Mouse (Mus musculus): Measurements from ENCODE around the gene Zfp618. TPM values are rescaled to one million over a fixed set of nuclear protein-coding genes. Genes with fewer than 3 reads are reported as not detected.

Gene Zfp618
- polyA plus RNA-seq, 1 experiment, result not detected

GRCm38 (mm10) chr4:62969526-62969925, 4.2 kb downstream of the Zfp618 start:
- Histone ChIP-seq H3K27ac (ENCODE audit: insufficient read depth, low read depth, low read length) (no peak overlapping the region), H3K4me1 (ENCODE audit: control insufficient read depth, insufficient read depth, low read length) (peaks cover 8% of the 10 kb centered on the region), H3K4me3 (ENCODE audit: insufficient read depth, low read depth, low read length) (no peak overlapping the region)
- WGBS, result 95% methylated on average over 5 of the region's 5 CpGs
- TF ChIP-seq CTCF (IDR thresholded peaks at IDR 0.05; ENCODE audit: insufficient read depth, low read depth, low read length), result no peak
- no peak for TF ChIP-seq POLR2A (IDR thresholded peaks at IDR 0.05; ENCODE audit: insufficient read depth, low read depth, low read length)

DNA sequence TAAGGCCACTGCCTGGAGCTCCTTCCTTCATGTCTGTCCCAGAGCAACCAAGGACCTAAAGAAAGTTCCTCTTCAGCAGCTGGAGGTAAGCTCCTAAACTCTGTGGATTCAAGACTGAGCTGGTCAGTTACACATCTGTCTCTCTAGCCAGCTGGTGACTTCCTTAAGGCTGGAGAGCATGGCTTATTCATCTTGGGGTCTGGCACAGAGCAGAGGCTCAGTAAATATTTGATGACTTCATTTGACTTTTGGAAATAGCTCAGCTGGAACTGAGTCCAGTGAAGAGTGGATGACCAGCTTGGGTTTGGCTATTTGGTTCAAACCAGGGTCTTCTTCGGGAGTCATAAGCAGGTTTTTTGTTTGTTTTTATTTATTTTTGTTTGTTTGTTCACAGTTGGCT, 6.6 kb downstream of the Zfp618 start:
- Histone ChIP-seq H3K4me3 (ENCODE audit: insufficient read depth, low read depth, low read length) (no peak overlapping the region), H3K27ac (ENCODE audit: insufficient read depth, low read depth, low read length) (no peak overlapping the region), H3K4me1 (ENCODE audit: control insufficient read depth, insufficient read depth, low read length) (peaks cover 12% of the 10 kb centered on the region)
- 90% methylated on average over 1 of the region's 1 CpGs for WGBS
- no peak for TF ChIP-seq CTCF (IDR thresholded peaks at IDR 0.05; ENCODE audit: insufficient read depth, low read depth, low read length)

- Histone ChIP-seq H3K4me1 (ENCODE audit: control insufficient read depth, insufficient read depth, low read length) (peaks cover 12% of the 10 kb centered on the region), H3K4me3 (ENCODE audit: insufficient read depth, low read depth, low read length) (no peak overlapping the region), H3K27ac (ENCODE audit: insufficient read depth, low read depth, low read length) (no peak overlapping the region)
- TF ChIP-seq POLR2A (IDR thresholded peaks at IDR 0.05; ENCODE audit: insufficient read depth, low read depth, low read length) (no peak), CTCF (IDR thresholded peaks at IDR 0.05; ENCODE audit: insufficient read depth, low read depth, low read length) (no peak)
- WGBS, result 69% methylated on average over 3 of the region's 3 CpGs
Measured at GRCm38 (mm10) chr4:62973086-62973485, 7.7 kb downstream of the Zfp618 start.

- Histone ChIP-seq H3K27ac (ENCODE audit: insufficient read depth, low read depth, low read length) (no peak overlapping the region), H3K4me1 (ENCODE audit: control insufficient read depth, insufficient read depth, low read length) (peaks cover 13% of the 10 kb centered on the region), H3K4me3 (ENCODE audit: insufficient read depth, low read depth, low read length) (no peak overlapping the region)
- no peak for TF ChIP-seq POLR2A (IDR thresholded peaks at IDR 0.05; ENCODE audit: insufficient read depth, low read depth, low read length)
- TF ChIP-seq CTCF (IDR thresholded peaks at IDR 0.05; ENCODE audit: insufficient read depth, low read depth, low read length), result no peak
- 89% methylated on average over 2 of the region's 2 CpGs for WGBS
Measured at GRCm38 (mm10) chr4:62974901-62975300, 9.5 kb downstream of the Zfp618 start.

DNA sequence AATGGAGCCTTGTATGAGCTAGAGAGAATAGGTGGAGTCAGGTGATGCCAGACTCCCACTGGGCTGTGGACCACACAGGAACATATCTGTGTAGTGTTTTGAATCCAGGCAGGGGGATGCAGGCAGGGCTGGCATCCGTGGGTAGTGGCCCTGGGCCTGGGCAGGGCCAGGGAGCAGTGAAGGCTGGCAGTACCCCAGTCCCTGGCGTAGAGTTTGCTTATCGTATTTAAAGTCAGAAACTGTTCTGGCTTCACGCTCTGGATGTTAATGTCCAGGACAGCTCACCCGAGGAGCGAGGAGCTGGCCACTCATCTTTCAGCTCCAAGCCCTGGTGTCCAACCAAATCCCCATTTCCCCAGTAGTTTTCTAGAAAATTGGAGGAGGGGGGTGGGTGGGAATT, 10.2 kb downstream of the Zfp618 start:
- no peak overlapping the region for H3K4me3 ChIP-seq (ENCODE audit: insufficient read depth, low read depth, low read length)
- TF ChIP-seq CTCF (IDR thresholded peaks at IDR 0.05; ENCODE audit: insufficient read depth, low read depth, low read length) (no peak), POLR2A (IDR thresholded peaks at IDR 0.05; ENCODE audit: insufficient read depth, low read depth, low read length) (no peak)
- H3K27ac ChIP-seq (ENCODE audit: insufficient read depth, low read depth, low read length), result no peak overlapping the region
- peaks cover 10% of the 10 kb centered on the region for H3K4me1 ChIP-seq (ENCODE audit: control insufficient read depth, insufficient read depth, low read length)
- WGBS, result 82% methylated on average over 6 of the region's 6 CpGs

- TF ChIP-seq POLR2A (IDR thresholded peaks at IDR 0.05; ENCODE audit: insufficient read depth, low read depth, low read length), result no peak
- no peak for TF ChIP-seq CTCF (IDR thresholded peaks at IDR 0.05; ENCODE audit: insufficient read depth, low read depth, low read length)
- H3K4me1 ChIP-seq (ENCODE audit: control insufficient read depth, insufficient read depth, low read length), result peaks cover 10% of the 10 kb centered on the region
- H3K27ac ChIP-seq (ENCODE audit: insufficient read depth, low read depth, low read length), result no peak overlapping the region
- no peak overlapping the region for H3K4me3 ChIP-seq (ENCODE audit: insufficient read depth, low read depth, low read length)
- WGBS, result 96% methylated on average over 6 of the region's 6 CpGs
Measured at GRCm38 (mm10) chr4:62977454-62977853, 12.1 kb downstream of the Zfp618 start.

DNA sequence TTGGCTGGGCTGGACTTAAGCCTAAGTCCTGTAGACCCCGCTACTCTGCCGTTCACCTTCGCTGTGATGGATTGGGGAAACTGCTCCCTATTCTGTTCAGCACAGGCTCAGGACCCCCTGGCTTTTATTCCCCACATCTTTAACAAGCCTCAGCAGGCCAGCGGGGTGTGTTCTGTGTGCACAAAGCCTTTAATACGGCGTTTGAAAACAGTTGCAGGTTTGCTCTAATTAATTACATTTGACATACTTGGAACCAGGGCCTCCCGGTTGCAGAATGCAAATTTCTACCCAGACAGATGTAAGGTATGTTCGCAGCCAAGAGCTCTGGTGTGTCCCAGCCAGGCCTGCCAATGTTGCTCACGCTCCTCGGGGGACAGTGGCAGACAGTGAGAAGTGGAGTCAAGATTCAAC, 13.1 kb downstream of the Zfp618 start:
- 74% methylated on average over 10 of the region's 10 CpGs for WGBS
- Histone ChIP-seq H3K4me1 (ENCODE audit: control insufficient read depth, insufficient read depth, low read length) (peaks cover 7% of the 10 kb centered on the region), H3K27ac (ENCODE audit: insufficient read depth, low read depth, low read length) (no peak overlapping the region), H3K4me3 (ENCODE audit: insufficient read depth, low read depth, low read length) (no peak overlapping the region)
- no peak for TF ChIP-seq CTCF (IDR thresholded peaks at IDR 0.05; ENCODE audit: insufficient read depth, low read depth, low read length)
- TF ChIP-seq POLR2A (IDR thresholded peaks at IDR 0.05; ENCODE audit: insufficient read depth, low read depth, low read length), result no peak

GRCm38 (mm10) chr4:62981572-62981971, 16.2 kb downstream of the Zfp618 start:
- 95% methylated on average over 2 of the region's 2 CpGs for WGBS

GRCm38 (mm10) chr4:62983556-62983955, 18.2 kb downstream of the Zfp618 start:
- Histone ChIP-seq H3K4me1 (ENCODE audit: control insufficient read depth, insufficient read depth, low read length) (no peaks in the 10 kb centered on the region), H3K4me3 (ENCODE audit: insufficient read depth, low read depth, low read length) (no peak overlapping the region), H3K27ac (ENCODE audit: insufficient read depth, low read depth, low read length) (no peak overlapping the region)
- TF ChIP-seq CTCF (IDR thresholded peaks at IDR 0.05; ENCODE audit: insufficient read depth, low read depth, low read length) (no peak), POLR2A (IDR thresholded peaks at IDR 0.05; ENCODE audit: insufficient read depth, low read depth, low read length) (no peak)
- 97% methylated on average over 5 of the region's 5 CpGs for WGBS

More at GRCm38 (mm10) chr4:62981572-62981971, 16.2 kb downstream of the Zfp618 start:
- peaks cover 3% of the 10 kb centered on the region; the same call in 1 of the 2 replicates for H3K4me1 ChIP-seq (ENCODE audit: control insufficient read depth, insufficient read depth, low read length)
- no peak for TF ChIP-seq CTCF (IDR thresholded peaks at IDR 0.05; ENCODE audit: insufficient read depth, low read depth, low read length)
- no peak for TF ChIP-seq POLR2A (IDR thresholded peaks at IDR 0.05; ENCODE audit: insufficient read depth, low read depth, low read length)
- no peak overlapping the region for H3K27ac ChIP-seq (ENCODE audit: insufficient read depth, low read depth, low read length)
- no peak overlapping the region for H3K4me3 ChIP-seq (ENCODE audit: insufficient read depth, low read depth, low read length)

GRCm38 (mm10) chr4:62991336-62991735, 26.0 kb downstream of the Zfp618 start:
- WGBS, result 64% methylated on average over 11 of the region's 11 CpGs
- Histone ChIP-seq H3K4me1 (ENCODE audit: control insufficient read depth, insufficient read depth, low read length) (no peaks in the 10 kb centered on the region), H3K4me3 (ENCODE audit: insufficient read depth, low read depth, low read length) (no peak overlapping the region), H3K27ac (ENCODE audit: insufficient read depth, low read depth, low read length) (no peak overlapping the region)
- TF ChIP-seq CTCF (IDR thresholded peaks at IDR 0.05; ENCODE audit: insufficient read depth, low read depth, low read length) (no peak), POLR2A (IDR thresholded peaks at IDR 0.05; ENCODE audit: insufficient read depth, low read depth, low read length) (no peak)
